Mouse (Mus musculus) left cerebral cortex, adult 9 months (tissue): Measurements from ENCODE around the gene Fam107a.

Experiments used
- DNase-seq, 2 experiments: peaks; one replicate each; pipeline ENCODE4 v3.0.0; 2022; ENCODE audit warnings: low spot score in 2 of 2

Fam107a gene

DNA sequence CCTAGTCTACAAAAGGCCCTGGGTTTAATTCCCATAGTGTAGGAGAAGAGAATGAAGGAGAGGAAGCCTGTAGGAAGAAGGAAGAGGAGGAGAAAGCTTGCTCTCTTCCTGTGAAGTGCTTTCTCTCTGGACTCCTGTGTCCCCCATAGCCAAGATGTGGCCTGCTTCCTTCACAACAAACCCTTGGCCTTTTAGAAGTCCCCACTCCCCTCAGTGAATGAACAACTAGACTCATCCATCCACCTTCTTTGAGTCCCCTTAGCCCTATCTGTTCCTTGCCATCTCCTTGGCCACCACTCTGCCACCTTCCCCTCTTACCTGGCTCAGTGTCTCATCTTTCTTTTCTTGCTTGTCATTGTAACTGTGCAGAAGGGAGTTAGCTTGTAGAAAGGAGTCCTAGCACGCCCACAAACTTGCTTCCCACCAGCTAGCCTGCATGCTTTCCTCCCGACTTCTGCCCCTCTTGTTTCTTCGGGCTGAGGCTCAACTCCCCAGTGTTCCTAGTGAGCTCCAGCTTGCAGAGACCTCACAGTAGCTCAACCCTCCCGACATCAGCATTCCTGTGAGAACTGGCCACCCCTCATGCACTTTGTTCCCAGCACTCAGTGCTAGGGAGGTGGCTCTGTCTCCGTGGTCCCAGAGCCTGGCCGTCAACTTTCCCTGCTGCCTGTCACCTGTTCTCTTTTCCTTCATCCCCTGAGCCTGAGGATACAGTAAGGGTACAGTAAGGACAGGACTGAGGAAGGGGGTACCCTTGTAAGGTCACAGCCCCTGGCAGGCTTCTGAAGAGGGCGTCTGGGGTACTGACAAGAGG lies 60.1 kb downstream of the Fam107a start:
- no peak for DNase-seq

DNA sequence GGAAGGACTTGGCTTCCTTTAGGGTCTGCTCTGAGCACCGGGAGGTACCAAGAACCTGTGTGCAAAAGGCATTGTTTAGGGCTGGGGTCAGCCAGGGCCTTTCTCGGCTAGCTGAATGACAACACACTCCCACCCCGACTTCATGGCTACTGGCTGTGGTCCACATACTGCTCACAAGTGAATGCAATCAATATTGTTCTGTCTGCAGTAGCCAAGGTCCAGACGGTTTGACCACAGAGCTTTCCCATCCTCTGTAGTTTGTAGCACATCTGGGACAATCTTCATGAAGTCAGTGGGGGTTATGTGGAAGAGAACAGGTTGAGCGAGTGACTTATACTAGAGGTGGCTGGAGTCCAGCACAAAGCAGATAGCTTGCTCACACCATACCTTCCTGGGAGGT lies 60.9 kb downstream of the Fam107a start:
- no peak for DNase-seq

DNA sequence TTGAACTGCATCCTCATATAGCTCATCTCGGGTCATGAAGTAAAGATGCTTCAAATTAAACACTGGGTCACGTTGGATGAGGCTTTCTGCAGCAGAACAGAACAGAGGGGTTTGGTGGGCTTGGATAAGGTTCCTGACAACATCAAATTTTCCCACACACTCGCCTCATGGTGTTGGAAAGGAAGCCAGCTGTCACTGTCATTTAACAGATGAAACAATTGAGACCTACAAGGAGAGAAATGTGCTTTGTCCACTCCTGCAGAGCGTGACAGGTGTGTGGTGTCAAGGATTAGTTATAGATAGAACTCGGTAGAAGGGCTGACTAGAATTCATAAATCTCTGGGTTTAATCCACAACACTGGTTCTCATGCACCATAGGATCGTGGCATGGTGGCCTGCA lies 61.8 kb downstream of the Fam107a start:
- DNase-seq, result no peak

DNA sequence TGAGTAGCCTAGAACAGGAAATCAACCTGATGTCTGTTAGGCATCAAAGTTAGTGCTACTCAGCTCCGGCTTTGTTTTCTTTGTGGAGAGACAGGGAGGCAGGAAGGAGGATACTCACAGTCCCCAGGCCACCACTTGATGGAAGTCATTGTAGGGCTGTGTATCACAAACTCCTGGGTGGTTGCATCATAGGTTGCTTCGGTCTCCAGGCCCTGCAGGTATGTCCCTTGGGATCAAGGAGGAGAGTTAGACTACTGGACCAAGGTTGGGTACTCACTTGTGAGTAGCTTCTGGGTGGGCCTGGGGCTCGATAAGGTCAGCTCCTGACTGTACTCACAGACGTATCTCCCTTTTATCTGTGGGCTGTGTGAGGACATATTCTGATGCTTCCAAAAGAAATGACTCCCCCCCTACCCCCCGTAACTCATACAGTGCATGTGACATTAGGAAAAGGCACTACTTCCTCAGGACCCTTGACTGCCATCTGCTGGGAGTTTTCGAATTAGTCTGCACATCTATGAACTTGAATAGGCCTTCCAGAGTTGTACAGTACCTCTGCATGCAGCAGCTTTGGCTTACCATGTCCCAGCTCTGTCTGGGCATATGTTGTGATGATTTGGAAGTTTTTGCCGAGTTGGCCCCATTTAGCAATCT lies 62.6 kb downstream of the Fam107a start:
- DNase-seq, result peak in 1 of 2 experiments; percentile 79

DNA sequence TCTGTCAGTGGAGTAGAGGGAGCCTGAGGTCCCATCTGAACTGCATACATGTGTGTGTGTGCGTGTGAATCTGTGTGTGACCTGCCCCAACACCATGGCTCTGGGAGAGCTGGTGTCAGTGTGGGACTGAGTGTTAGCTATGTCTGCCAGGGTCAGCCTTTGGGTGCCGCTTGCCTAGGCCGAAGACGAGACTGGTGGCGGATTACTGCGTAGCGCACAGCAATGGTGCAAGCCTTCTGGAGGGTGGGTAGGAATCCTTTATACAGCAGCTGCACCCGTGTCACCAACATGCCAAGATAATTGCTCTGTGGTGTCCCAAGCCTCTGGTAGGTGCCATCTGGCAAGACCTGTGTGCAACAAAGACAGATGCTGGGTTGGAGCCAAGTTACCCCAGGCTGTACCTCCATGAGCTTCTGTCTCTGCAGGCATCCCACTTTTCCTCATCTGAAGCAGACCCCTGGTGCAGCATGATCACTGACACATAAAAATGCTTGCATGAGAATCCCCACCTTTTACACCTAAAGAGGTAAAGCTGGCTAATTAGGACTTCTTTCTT lies 66.4 kb downstream of the Fam107a start:
- no peak for DNase-seq

DNA sequence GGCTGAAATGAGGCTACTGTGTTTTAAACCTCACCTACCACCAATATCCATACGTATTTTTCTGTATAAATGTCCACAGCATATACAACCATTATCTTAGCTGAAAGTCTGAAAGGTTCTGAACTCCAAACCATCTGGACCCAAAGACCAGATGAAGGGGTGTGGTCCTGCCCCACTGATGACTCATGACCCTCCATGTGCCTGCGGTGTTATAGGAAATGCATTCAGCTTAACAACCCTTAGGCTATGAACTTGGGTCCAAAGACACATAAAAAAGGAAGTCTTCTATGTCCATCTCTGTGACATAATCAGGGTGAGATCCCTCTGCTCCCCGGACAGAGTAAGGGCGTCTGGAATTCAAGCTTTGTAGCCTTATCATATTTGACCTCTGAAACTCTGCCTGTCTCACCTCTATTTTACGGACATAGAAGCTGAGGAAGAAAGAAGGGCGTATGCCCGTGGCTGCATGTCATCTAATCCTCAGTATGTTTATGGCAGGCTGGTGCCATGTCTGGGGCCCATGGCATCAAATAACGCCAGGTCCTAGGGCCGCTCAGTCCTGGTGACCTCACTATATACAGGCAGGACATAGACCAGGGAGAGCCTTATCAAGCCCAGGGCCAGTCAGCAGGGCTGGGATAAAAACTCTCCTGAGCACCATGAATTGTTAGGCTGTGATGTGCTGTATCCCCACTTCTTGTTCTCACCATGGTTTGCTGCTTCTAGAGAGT lies 67.5 kb downstream of the Fam107a start:
- no peak for DNase-seq

DNA sequence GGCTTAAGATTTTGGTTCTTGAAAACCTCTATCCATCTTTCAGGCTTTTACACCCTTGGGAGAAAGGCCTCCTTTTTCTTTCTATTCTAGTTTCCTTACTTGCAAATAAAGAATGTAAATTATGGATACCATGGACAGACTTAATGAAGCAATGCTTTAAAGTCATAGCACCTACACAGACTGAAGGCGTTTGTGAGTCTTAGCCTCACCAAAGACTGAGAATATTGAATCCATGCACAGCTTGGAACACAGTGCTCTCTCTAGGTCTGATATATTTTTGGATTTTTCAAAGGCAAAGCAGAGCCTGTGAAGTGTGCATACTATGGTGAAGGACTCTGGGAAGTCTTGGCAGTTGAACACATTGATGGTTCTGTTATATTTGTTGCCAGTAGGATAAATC lies 68.6 kb downstream of the Fam107a start:
- no peak for DNase-seq

DNA sequence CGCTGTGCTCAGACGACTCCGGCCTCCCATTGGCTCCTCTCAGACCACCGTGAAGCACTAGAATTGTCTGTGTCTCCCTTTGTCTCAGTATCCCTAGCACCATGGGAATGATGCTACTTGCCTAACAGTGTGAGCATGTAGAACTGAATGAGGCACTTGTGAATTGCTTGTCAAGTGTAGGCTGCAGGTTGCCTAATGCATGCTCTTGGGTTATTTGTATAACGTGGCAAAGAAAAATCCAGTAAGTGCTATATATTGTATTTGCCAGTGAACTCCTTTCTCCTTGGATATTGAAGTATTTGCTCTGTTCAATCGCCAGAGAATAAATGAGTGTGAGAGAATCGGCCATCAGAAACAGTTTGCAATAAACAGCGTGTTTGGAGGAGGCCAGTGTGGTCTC lies 70.9 kb downstream of the Fam107a start:
- no peak for DNase-seq
